Mouse (Mus musculus): ENCODE results near the gene Rnf150.

Rnf150 gene

DNA sequence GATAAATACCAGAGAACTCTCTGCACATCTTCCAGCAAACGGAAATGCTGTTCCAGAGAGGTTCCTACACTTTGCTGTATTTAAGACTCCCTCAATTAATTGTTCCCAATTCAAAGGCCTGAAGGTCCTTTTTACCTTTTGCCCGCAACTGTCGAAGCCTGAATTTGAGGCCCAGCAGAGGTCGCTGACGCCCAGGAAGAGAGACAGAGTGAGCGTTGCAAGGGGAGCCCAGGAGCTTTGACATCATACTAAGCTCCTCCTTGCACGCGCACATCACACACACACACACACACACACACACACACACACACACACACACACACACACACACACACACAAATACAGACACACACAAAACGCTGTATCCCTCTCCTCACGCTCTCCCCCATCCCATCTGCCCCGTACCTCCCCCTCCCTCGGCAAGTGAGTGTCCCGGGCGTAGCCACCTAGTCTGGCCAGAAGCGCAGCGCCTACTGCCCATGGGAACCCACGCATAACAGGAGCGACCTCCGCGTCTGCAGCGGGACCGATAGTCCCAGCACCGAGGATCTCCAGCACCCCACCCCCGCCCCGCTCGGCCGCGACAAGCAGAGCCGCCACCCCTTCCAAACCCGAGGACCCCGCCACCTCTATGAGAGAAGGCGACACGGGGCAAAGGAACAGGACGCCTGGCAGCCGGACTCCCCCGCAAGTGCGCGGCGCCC lies at the start of gene Rnf150:
Gene Rnf150, plus strand, starts transcription at position 316 of the 704 bp plus-strand sequence.
- peak; percentile 27 to 30 for DNase-seq

GRCm38 (mm10) chr8:82826135-82827046 lies 36.8 kb upstream of the Rnf150 start:
- no peak for DNase-seq

GRCm38 (mm10) chr8:82840415-82840814 lies 22.7 kb upstream of the Rnf150 start:
- no peak for DNase-seq

- DNase-seq, result no peak
Observed at GRCm38 (mm10) chr8:82840963-82841362, 22.2 kb upstream of the Rnf150 start.

DNA sequence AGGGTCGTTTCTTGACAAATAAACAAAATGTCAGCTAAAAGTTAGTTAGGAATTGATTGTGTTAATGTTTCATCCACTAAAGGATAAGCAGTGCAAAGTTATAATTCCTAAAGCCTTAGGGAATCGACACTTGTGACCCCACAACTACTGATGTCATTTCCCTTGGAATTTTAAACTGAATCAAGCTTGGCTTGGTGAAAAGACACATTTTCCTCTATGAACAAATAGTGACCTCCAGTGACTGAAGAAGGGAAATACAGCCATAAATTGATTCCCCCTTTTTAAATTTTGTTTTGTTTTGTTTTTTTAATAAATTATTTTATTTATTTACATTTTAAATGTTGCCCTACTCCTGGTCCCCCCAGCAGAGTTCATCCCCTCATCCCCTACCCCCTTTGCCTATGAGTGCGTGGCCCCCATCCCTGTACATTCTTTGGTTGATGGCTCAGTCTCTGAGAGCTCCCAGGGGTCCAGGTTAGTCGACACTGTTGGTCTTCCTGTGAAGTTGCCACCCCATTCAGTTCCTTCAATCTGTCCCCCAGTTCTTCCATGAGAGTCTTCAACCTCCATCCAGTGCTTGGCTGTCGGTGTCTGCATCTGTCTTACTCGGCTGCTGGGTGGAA lies 21.5 kb upstream of the Rnf150 start:
- no peak for DNase-seq

DNA sequence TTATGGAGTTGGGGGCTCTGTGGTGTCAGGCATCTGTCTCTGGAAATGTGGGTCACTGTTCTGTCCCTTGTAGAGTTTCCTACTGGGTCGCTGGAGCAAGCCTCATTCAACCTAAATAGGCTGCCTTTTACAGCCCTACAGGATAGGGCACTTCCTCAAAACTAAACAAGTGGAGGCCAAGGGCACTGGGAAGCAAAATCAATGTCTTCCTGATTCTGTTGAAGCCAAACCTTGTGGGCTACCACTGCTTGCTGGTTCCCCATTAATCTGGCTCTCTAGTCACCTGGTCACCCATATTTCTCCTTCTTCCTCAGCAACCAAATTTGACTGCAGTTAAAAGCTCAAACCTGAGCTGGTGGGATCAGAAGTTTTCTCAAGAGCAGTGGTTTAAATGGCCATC lies 19.5 kb upstream of the Rnf150 start:
- no peak for DNase-seq

- no peak for DNase-seq
Observed at GRCm38 (mm10) chr8:82844413-82844812, 18.7 kb upstream of the Rnf150 start.

- DNase-seq, result no peak
Observed at GRCm38 (mm10) chr8:82846098-82846497, 17.1 kb upstream of the Rnf150 start.

GRCm38 (mm10) chr8:82846730-82847129 lies 16.4 kb upstream of the Rnf150 start:
- DNase-seq, result no peak

DNA sequence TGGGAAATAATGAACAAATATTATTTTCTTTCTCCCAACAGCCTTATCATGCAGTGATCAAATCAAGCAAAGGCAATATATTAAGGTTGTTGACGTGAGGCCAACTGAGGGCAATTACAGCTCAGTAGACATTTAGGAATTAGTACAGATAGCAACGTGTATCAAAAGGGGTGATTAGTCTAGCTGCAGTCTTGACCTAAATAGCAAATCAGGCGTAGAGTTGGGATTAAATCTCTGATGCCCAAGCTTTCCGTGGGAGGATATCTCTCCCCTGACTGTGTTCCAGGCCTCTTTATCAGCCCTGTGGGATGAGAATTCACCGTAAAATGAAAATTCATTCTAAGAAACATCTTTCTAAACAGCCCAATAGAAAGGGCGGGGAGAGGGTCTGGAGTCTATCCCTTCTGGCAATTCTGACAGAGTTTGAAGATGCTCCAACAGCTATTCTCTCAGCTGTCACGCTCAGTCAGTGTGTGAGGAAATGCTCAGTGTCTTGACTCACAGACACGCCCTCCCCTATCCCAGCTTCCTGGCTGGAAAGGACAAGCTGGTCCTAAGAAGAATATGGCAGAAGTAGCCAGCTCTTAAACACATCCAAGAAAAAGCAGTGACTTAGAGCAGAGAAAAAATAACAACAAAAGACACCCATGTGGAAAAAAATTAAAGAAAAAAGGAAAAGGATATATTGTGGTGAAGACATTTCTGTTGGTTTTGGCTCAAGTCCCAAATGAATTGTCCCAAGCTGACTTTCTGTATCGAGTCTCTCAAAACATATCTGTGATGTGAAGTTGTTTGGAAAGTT lies 4.4 kb upstream of the Rnf150 start:
- DNase-seq, result no peak

- no peak for DNase-seq
Observed at GRCm38 (mm10) chr8:82859343-82859620, 3.9 kb upstream of the Rnf150 start.

- DNase-seq, result peak; percentile 5 to 20
Observed at GRCm38 (mm10) chr8:82863745-82864520, 777 bp downstream of the Rnf150 start.

DNA sequence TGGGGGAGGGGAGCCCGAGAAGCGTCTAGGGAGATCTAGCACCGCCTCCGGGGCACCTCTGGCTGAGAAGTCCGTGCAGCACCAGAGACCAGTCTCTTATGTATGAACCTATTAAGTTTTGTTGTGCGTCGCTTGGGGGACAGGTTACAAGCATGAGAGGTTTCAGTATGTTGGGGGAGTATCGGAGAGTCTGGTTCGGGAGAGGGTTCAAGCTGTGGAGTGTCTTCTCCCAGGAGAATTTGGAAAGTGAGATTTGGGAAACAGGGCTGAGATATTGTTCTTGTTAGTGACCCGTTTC lies 1.3 kb downstream of the Rnf150 start:
- no peak for DNase-seq

DNA sequence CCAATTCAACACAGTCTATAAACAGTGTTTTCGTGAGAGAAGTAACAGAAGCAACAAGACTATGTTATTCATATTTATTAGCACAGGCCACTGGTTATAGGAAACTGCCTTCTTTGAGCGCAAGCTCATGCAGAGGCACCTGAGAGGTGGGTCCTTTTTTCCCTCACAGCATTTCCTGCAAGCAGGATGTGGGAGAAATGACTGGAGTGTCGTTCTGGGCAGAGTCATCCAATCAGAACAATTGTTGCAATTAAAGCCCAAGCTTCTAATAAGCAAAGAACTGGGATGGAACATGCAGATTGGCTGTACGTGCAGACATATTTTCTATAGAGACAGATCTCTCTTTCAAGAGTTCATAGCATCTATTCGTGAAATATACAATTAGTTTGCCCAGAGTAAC lies 2.1 kb downstream of the Rnf150 start:
- no peak for DNase-seq

GRCm38 (mm10) chr8:82866251-82866650 lies 3.1 kb downstream of the Rnf150 start:
- no peak for DNase-seq

GRCm38 (mm10) chr8:82870840-82871490 lies 7.8 kb downstream of the Rnf150 start:
- DNase-seq, result no peak

DNA sequence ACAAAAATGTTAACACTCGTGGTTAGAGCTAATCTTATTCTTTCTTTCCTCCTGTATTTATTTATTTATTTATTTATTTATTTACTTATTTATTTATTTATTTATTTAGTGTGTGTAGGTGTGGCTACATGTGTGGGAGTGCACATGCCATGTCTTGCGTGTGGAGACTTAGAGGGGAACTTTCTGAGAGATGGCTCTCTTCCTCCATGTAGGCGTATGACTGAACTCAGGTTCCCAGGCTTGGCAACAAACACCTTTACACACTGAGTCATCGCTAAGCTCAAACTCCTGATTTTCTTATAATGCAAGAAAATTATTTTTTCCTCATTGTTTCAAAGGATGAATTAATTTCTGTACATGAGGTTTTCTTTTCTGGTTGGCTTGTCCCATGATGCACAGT lies 8.8 kb downstream of the Rnf150 start:
- DNase-seq, result no peak

GRCm38 (mm10) chr8:82874102-82874501 lies 10.9 kb downstream of the Rnf150 start:
- no peak for DNase-seq

DNA sequence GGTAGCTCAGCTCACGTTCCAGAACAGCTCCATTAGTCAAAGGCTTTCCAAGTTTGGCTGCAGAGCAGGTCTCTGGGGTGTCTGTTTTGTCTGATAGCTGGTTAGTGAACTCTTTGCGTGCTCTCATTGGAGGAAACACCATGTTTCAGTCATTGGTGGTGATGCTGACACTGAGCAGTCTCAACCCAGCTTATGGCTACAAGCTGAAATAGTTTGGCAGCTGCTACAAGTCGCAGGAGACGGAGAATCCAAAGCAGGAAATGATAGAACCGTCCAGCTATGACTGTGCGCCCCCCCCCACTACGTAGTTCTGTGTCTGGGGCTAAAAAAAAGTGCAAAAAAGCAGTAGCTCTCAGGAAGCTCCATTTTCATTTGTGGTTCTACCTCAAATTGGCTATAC lies 12.0 kb downstream of the Rnf150 start:
- DNase-seq, result no peak

DNA sequence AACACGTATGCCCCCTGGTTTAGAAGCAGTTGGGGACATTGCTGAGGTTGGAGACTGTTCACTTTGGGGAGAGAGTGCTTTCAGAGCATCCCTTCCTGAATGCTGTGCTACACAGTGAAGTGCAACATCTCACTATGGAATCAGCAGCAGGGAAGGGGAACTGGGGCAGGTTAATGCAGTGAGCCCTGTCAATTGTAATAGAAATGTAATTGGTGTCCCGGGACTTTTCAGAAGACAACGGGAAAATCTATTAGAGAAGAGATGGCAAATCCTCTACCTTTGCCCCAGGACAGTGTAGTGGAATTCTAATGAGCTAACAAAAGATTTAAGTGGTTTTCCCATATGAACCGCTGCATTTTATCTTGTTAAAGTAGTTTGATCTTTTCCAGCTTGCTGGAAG lies 21.3 kb downstream of the Rnf150 start:
- DNase-seq, result no peak

- DNase-seq, result no peak
Observed at GRCm38 (mm10) chr8:82887234-82887633, 24.1 kb downstream of the Rnf150 start.

All from thymus, adult 18-20 months (tissue).